Mouse (Mus musculus) liver, adult (tissue): ENCODE measurements around the gene Lonp2.

Experiments
- GATA4 ChIP-seq: IDR thresholded peaks from 2 replicates; pipeline ENCODE4 v1.6.1; 2014; ENCODE audit warnings: mild to moderate bottlenecking, low read length; ENCODE audit not compliant: insufficient replicate concordance

Gene Lonp2

GRCm38 (mm10) chr8:86604676-86605075 lies 19.2 kb upstream of the Lonp2 start:
- no peak for TF ChIP-seq GATA4

- no peak for TF ChIP-seq GATA4
Measured at GRCm38 (mm10) chr8:86613798-86614197, 10.0 kb upstream of the Lonp2 start.

DNA sequence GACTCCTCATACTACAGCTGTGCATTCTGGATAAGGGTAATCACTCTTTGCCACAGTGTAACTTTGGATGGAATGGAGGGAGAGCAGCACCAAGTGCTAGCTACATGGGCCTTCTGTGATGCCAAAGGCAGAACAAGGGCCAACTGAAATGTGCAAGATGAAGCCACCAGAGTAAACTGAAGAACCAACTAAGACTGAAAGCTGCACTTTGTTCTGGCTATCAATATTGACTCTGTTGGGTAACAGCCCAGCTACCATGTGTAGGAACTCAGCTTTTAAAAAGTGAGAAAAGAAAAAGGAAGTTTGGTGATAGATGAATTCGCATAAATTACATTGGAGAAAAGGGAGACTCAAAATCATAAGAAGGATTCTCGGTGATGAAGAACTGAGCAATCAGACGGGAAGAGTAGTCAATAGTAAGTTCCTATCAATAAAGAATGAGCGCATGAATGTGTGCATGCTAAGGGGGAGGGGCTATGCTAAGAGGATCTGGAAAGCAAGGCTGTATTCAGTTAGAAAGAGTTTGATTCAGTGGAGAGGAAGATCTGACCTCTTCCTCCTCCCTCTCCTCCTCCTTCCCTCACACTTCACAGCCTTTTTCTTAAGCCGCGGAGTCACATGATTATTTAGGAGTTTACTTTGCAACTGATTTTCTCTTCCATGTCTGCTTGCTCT lies 8.6 kb upstream of the Lonp2 start:
- no peak for TF ChIP-seq GATA4

GRCm38 (mm10) chr8:86617759-86618387 lies 6.0 kb upstream of the Lonp2 start:
- peak; percentile 58; the same call in 1 of the 2 replicates for TF ChIP-seq GATA4

DNA sequence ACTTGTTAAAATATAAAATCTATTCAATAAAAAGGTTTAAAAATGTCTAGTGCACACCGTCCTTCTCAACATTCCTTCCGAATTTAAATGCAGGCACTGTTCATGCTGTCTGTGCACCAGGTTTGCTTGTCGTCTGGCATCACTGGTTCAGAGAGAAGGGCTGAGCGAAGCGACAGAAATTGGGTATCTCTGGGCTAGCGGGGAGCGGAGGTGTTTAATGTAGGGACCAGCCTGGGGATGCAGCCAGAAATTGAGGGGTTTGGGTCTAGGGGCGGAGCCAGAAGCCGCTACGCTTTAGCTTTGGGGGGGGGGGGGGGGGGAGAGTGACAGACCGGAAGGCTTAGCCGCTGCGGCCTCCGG lies 312 bp upstream of the Lonp2 start:
- TF ChIP-seq GATA4, result no peak

DNA sequence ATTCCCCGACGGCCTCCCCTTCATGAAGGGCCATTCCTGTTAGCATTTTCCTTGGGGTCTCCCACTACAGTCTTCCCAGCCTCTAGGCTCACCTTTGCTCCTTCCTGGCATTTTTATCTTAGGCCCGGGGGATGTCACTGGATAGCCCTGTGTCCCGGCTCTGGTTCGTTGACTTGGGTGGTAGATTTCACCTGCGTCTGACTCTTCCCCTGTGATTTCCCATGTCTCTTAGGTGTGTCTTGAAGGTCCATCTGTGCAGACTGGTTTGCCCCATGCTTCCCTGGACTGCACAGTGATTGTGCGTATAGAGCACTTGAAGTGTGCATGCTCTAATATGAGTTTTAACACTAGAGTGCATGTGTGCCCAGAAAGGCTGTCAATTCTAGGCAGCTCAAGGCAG lies 1.1 kb downstream of the Lonp2 start:
- no peak for TF ChIP-seq GATA4

DNA sequence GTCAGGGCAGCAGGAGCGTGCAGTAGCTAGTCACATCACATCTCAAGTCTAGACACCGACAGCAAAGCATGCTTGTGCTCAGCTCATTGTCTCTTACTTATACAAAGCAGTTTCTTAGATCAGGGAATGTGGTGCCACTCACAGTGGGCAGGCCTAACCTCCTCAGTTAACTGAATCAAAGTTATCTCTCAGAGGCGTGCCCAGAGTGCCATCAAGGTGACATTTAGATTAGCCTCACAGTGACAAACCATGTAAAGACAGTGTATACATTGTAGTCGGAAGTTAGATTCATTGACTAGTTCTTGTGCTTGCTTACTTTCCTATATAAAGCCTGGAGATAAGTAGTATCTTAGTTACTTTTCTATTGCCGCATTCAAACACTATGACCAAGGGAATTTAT lies 6.4 kb downstream of the Lonp2 start:
- no peak for TF ChIP-seq GATA4

- TF ChIP-seq GATA4, result no peak
Measured at GRCm38 (mm10) chr8:86631395-86631794, 7.6 kb downstream of the Lonp2 start.

DNA sequence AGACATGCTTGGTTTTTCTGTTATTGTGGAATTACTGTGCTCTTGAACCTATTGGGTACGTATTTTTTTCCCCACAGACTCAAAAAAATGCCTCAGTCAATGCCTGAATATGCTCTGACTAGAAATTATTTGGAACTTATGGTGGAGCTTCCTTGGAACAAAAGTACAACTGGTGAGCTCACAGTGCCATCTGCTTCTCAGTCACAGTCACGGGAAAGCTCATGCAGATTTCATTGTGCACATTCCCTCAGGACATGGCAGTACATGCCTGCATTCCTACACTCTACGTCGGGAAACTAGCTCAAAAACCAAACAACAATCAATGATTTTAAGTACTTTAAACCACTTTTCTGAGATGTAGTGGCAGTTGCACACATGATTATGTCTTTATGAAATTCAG lies 14.0 kb downstream of the Lonp2 start:
- TF ChIP-seq GATA4, result no peak

DNA sequence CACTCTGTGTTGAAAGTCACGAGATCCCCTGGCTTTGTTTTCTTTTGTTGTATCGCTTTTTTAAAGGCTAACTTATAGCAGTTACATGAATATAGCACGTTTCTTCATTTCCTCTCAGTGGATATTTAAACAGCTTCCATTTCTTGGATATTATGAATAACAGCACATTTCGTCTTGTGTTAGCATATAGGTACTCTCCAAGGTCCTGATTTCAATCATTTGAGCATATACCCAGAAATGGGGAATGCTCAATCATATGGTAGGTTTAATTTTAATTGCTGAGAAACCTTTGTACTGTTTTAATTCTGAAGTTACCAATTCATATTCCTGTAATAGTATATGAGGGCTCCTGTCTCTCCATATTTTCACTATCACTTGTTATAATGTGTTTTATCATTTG lies 15.1 kb downstream of the Lonp2 start:
- TF ChIP-seq GATA4, result no peak

DNA sequence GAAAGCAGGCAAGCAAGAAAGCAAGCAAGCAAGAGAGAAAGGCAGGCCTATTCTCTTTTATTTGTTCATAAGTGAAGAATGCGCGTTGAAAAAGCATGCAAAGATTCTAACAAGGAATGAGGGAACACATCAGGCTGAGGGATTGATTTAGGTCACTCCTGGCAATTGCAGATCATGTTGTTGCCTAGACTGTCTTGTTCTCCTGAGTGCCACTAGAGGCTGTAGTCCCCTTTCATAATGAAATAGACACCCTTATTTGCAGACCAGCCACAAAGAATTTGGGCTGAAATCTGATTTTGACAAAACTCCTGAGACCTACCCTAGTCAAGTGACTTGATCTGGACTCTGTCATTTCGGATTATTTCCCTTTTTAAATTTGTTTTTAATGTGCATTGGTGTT lies 18.8 kb downstream of the Lonp2 start:
- no peak for TF ChIP-seq GATA4

DNA sequence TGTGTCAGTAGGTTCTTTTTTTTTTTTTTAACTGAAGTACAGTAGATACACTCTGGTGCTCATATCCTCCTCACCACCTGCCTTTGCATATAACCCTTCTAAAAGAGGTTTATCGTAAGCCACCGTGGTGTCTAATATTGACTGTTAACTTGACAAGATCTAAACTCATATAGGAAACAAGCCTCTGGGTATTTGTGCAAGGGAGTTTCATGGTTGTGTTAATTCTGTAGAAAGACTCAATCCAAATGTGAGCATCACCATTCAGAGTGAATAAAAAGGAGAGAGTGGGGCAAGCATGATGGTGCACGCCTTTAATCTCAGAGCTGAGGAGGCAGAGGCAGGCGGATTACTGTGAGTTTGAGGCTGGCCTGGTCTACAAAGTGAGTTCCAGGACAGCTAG lies 20.8 kb downstream of the Lonp2 start:
- no peak for TF ChIP-seq GATA4

DNA sequence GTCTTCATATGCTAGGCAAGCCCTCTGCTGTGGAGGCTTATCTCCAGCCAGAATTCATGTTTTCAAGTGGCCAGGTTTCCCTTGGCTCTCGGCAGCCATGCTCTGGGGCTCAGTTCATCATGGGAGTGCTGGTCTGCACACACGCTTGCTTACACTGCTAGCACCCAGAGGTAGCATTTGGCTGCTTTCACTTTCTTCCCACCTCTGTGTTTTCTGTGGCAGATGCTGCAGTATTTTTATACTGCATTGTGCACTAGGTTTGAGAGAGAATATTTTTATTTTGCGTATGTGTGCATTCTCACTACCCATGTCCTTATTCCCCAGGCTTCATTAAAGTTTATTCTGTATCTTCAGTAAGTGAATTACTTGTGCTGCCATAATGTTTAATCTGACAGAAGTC lies 23.9 kb downstream of the Lonp2 start:
- TF ChIP-seq GATA4, result no peak

DNA sequence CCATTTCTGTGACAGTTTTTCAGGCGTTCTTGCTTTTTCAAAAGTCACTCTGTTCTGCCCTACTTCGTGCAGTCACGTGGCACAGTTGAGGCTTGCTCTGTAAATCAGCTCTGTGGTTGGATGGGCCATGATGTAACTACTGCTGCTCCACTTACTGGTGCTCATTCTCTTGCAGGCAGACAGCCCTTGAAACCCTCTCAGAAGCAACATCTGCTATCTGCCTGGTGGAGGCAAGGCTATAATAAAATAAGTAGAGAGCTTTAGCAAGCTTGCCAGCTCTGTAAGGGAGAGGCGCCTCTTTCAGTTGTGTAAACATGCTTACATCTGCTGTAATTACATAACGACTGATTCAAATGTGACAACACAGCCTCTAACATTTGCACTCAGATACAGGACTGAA lies 27.6 kb downstream of the Lonp2 start:
- TF ChIP-seq GATA4, result no peak

DNA sequence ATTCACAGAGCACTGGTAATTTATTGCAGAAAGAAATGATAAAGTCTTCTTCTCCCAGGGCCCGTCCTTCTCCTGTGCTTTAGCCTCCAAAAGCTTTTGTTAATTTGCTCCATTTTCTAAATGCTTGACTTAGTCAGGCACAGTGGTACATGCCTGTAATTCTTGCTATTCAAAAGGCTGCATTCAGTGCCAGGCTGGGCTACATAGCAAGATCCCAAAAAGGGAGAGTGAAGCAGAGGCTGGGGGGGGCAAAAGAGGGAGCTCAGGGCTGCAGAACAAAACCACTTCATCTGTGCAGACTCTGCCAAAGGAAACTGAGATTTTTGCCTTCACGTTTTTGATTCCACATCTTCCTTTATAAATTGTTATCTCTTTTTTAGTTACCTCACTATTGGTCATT lies 28.7 kb downstream of the Lonp2 start:
- no peak for TF ChIP-seq GATA4

DNA sequence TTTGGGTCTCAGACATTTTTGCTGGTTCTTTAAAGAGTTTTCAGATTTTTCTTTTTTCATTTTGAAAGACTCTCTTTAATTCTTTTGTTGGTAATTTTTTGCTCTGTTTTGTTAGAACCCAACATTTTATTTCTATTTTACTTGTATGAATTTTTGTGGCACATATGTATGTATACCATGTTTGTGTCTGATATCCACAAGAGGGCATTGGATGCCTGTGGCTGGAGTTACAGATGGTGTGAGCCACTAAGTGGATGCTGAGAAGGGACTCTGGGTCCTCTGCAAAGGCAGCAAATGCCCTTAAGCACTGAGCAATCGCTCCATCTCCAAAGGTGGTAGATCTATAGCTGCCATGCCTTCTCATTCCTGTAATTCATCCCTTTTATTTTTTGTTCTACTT lies 30.7 kb downstream of the Lonp2 start:
- no peak for TF ChIP-seq GATA4

DNA sequence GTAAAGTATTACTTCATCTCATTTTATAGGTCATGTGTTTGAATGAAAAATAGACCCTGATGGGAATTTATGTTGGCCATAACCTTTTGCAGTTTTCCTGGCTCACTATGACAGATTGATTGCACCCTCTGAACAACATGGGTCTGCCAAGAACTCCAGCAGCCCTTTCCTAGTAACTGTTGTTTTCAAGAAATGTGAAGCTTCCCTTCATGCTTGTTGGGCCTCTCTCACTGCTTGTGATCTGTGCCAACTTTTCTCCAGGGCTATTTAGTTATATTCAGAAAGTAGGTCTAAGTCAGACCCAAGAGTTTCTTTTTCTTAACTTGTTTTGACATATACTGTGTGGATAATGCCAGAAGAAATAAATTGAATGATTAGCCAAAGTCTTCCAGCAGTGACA lies 44.9 kb downstream of the Lonp2 start:
- TF ChIP-seq GATA4, result no peak

- TF ChIP-seq GATA4, result no peak
Measured at GRCm38 (mm10) chr8:86669259-86669658, 45.4 kb downstream of the Lonp2 start.

DNA sequence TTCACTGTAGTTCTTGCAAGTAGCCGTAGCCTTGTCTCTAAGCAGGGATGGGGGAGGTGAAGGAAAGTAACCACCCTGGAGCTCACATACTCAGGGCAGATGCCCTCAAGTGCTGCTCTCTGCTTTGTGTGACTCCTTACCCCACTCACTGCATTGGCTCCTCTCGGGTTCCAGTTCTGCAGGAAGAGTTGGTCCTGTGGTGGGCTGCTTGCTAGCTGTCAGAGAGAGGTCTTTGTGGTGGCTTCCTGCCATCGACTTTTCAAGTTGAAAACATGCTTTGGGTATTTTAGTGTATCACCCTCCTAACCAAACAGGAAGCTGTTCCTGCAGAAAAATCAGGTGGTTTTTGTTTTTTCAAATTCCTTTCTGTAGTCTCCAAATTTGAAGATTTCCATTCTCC lies 62.8 kb downstream of the Lonp2 start:
- no peak for TF ChIP-seq GATA4
